In the genomic region with DNA sequence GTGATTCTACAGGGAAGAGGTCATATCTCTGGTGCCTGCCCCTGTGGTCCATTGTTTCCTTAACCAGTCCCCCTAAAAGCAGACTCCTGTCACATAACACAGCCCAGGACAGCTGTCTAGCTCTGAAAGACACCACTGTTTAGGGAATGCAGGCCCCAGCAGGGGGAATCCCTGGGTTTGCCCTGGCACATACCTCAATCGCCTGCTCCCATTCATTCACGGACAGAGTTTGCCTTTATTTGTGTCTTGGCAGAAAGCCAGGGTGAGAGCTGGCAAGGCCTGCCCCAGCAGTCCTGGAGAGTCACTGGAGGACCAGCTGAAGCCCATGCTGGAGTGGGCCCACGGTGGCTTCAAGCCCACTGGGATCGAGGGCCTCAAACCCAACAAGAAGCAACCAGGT, we compare ENCODE assay signal across 9 mouse cellular contexts. TPM values are rescaled to one million over a fixed set of nuclear protein-coding genes. Genes with fewer than 3 reads are reported as not detected.
DNase-seq lines count a peak whose midpoint lies in the region; ATAC-seq lines count a peak whose summit lies in the region.
"Had no signal": no experiment of that assay in that cellular context is flagged by ENCODE, and none has a peak within 500 bp of the region (broad histone marks: within the 10 kb centered on the region; RNA-seq: fewer than 3 reads in every experiment).

No protein-coding gene starts in this region.

- H3K4me3 ChIP-seq in neural tube, embryonic 11.5 days (ENCODE audit: low read depth, low read length), result no peak overlapping the region
- H3K4me3 ChIP-seq in forebrain, embryonic 11.5 days (ENCODE audit: low read depth, low read length), result no peak overlapping the region

- H3K4me2 ChIP-seq in neural tube, embryonic 11.5 days (ENCODE audit: low read depth), result no peak overlapping the region
- no peak overlapping the region for H3K4me2 ChIP-seq in forebrain, embryonic 11.5 days (ENCODE audit: low read depth, low read length, severe bottlenecking)

- intact Hi-C loops in heart, postnatal 14 days (cut with DNase I), result loop anchor here (5.0 kb wide), 1 partner anchor 84 kb away; no protein-coding TSS in a partner anchor

- no peak overlapping the region for H3K9ac ChIP-seq in neural tube, embryonic 11.5 days (ENCODE audit: low read length)
- no peak overlapping the region for H3K9ac ChIP-seq in forebrain, embryonic 11.5 days (ENCODE audit: low read length)

- peak overlapping the region; percentile 80 for H3K27ac ChIP-seq in neural tube, embryonic 11.5 days (ENCODE audit: low read depth, low read length)
- H3K27ac ChIP-seq in forebrain, embryonic 11.5 days (ENCODE audit: low read depth, low read length), result peak overlapping the region; percentile 87

- 36% methylated on average over 4 of the region's 4 CpGs for WGBS in neural tube, embryonic 11.5 days
- 21% methylated on average over 4 of the region's 4 CpGs for WGBS in forebrain, embryonic 11.5 days

- no peaks in the 10 kb centered on the region for H3K27me3 ChIP-seq in neural tube, embryonic 11.5 days (ENCODE audit: control insufficient read depth, insufficient read depth, low read length)
- H3K27me3 ChIP-seq in forebrain, embryonic 11.5 days (ENCODE audit: control insufficient read depth, insufficient read depth, low read length), result no peaks in the 10 kb centered on the region

- no peaks in the 10 kb centered on the region for H3K36me3 ChIP-seq in neural tube, embryonic 11.5 days (ENCODE audit: control insufficient read depth, insufficient read depth, low read length)
- H3K36me3 ChIP-seq in forebrain, embryonic 11.5 days (ENCODE audit: control insufficient read depth, insufficient read depth, low read length), result no peaks in the 10 kb centered on the region

- peak; percentile 63 for DNase-seq in neural tube, embryonic 11.5 days (ENCODE audit: low spot score)
- no peak for DNase-seq in neural tube, embryonic 10.5 days (ENCODE audit: extremely low spot score, low spot score)
- DNase-seq in forebrain, embryonic 11.5 days (ENCODE audit: low spot score), result peak; percentile 69
- peak; percentile 22 to 58 for DNase-seq in heart, postnatal 14 days
- peak; percentile 20 to 39 for DNase-seq in layer of hippocampus, postnatal 25 days (ENCODE audit: extremely low spot score in 1 of 2, low spot score in 1 of 2)
- DNase-seq in lung, postnatal 14 days, result peak; percentile 50
- peak; percentile 46 for DNase-seq in right cerebral cortex, postnatal 14 days
- DNase-seq in thymus, postnatal 0 days (ENCODE audit: low spot score), result no peak

- H3K4me1 ChIP-seq in neural tube, embryonic 11.5 days (ENCODE audit: control insufficient read depth, insufficient read depth, low read length), result peaks cover 6% of the 10 kb centered on the region; the same call in 1 of the 2 replicates
- peaks cover 3% of the 10 kb centered on the region; the same call in 1 of the 2 replicates for H3K4me1 ChIP-seq in forebrain, embryonic 11.5 days (replicated peaks; ENCODE audit: control insufficient read depth, insufficient read depth, low read length)

- no peaks in the 10 kb centered on the region for H3K9me3 ChIP-seq in neural tube, embryonic 11.5 days (ENCODE audit: control insufficient read depth, low read length)
- no peaks in the 10 kb centered on the region for H3K9me3 ChIP-seq in forebrain, embryonic 11.5 days (ENCODE audit: control insufficient read depth, low read length)

- peak; percentile 93 for ATAC-seq in neural tube, embryonic 11.5 days (ENCODE audit: insufficient read depth, low FRiP score, low TSS enrichment)
- ATAC-seq in forebrain, embryonic 11.5 days (replicated peaks; ENCODE audit: low FRiP score), result peak; percentile 86

RNA-seq across cellular contexts. Expression of a gene that starts 16.8 kb away (rescaled TPM):
- polyA plus RNA-seq in neural tube, embryonic 11.5 days (2014; fragmentation: Nextera tagmentation; extraction: Ambion mirVana), result not detected in 2 replicates
- polyA plus RNA-seq in forebrain, embryonic 11.5 days (2014; fragmentation: Nextera tagmentation; extraction: Ambion mirVana), result not detected in 2 replicates
- not detected for total RNA-seq in heart, postnatal 14 days (2021)
- total RNA-seq in layer of hippocampus, postnatal 25 days (2021), result under 1 TPM in 1 of 2 experiments, not detected in 1; 0.23 TPM
- not detected in 2 replicates for polyA plus RNA-seq in thymus, postnatal 0 days (2015; fragmentation: Nextera tagmentation; extraction: Ambion mirVana)
- polyA plus RNA-seq: gonadal fat pad, adult 2 months had no signal

RNA-seq across cellular contexts. Expression of a gene that starts 27.8 kb away (rescaled TPM):
- 351 and 357 TPM in 2 replicates for polyA plus RNA-seq in neural tube, embryonic 11.5 days (2014; fragmentation: Nextera tagmentation; extraction: Ambion mirVana)
- polyA plus RNA-seq in forebrain, embryonic 11.5 days (2014; fragmentation: Nextera tagmentation; extraction: Ambion mirVana), result 313 and 357 TPM in 2 replicates
- 10 to 100 TPM; 70.1 to 86.8 TPM for total RNA-seq in heart, postnatal 14 days (2021)
- total RNA-seq in layer of hippocampus, postnatal 25 days (2021), result 10 to 100 TPM; 82.2 to 89.2 TPM
- 281 and 293 TPM in 2 replicates for polyA plus RNA-seq in thymus, postnatal 0 days (2015; fragmentation: Nextera tagmentation; extraction: Ambion mirVana)

Comparison
In these comparisons a context has a peak if more than half of its experiments do, and no peak if none do; other contexts are left out.
1. DNase-seq: peak in neural tube, embryonic 11.5 days (single experiment), forebrain, embryonic 11.5 days (single experiment), heart, postnatal 14 days (2 of 2), layer of hippocampus, postnatal 25 days (2 of 2), lung, postnatal 14 days (single experiment) and right cerebral cortex, postnatal 14 days (single experiment); none in neural tube, embryonic 10.5 days (single experiment) and thymus, postnatal 0 days (single experiment).